Mouse (Mus musculus): ENCODE data around the gene Nap1l2. TPM values are rescaled to one million over a fixed set of nuclear protein-coding genes. Genes with fewer than 3 reads are reported as not detected.

Gene Nap1l2
- total RNA-seq (2014; fragmentation: Nextera tagmentation) (not detected in 2 replicates), total RNA-seq (2017) (not detected in 2 replicates)

GRCm38 (mm10) chrX:103186431-103186786, at the start of gene Nap1l2:
Gene Nap1l2, minus strand, starts transcription at chrX:103186640.
- ATAC-seq (replicated peaks; ENCODE audit: low FRiP score, low TSS enrichment, poor library complexity, severe bottlenecking): no peak

- no peak for ATAC-seq (replicated peaks; ENCODE audit: low FRiP score, low TSS enrichment, poor library complexity, severe bottlenecking)
Measured at GRCm38 (mm10) chrX:103215251-103215650, 28.8 kb upstream of the Nap1l2 start.

- ATAC-seq (replicated peaks; ENCODE audit: low FRiP score, low TSS enrichment, poor library complexity, severe bottlenecking): no peak
Measured at GRCm38 (mm10) chrX:103186829-103187228, 389 bp upstream of the Nap1l2 start.

- no peak for ATAC-seq (replicated peaks; ENCODE audit: low FRiP score, low TSS enrichment, poor library complexity, severe bottlenecking)
Measured at GRCm38 (mm10) chrX:103185781-103186430, 534 bp downstream of the Nap1l2 start.

- no peak for ATAC-seq (replicated peaks; ENCODE audit: low FRiP score, low TSS enrichment, poor library complexity, severe bottlenecking)
Measured at GRCm38 (mm10) chrX:103183536-103183935, 2.9 kb downstream of the Nap1l2 start.

GRCm38 (mm10) chrX:103179771-103180558, 6.5 kb downstream of the Nap1l2 start:
- no peak for ATAC-seq (replicated peaks; ENCODE audit: low FRiP score, low TSS enrichment, poor library complexity, severe bottlenecking)

- peak; percentile 84 for ATAC-seq (replicated peaks; ENCODE audit: low FRiP score, low TSS enrichment, poor library complexity, severe bottlenecking)
Measured at GRCm38 (mm10) chrX:103164948-103165605, 21.4 kb downstream of the Nap1l2 start.

GRCm38 (mm10) chrX:103156134-103156533, 30.3 kb downstream of the Nap1l2 start:
- ATAC-seq (replicated peaks; ENCODE audit: low FRiP score, low TSS enrichment, poor library complexity, severe bottlenecking): no peak

GRCm38 (mm10) chrX:103138549-103138948, 47.9 kb downstream of the Nap1l2 start:
- no peak for ATAC-seq (replicated peaks; ENCODE audit: low FRiP score, low TSS enrichment, poor library complexity, severe bottlenecking)

Other genes starting within 250 kb of the Nap1l2 start
- gene Cdx4, start 134.8 kb upstream of the Nap1l2 start, total RNA-seq (2014; fragmentation: Nextera tagmentation): not detected in 2 replicates
- not detected in 2 replicates for gene Cdx4, start 134.8 kb upstream of the Nap1l2 start, total RNA-seq (2017)
- gene Chic1, start 169.8 kb upstream of the Nap1l2 start, total RNA-seq (2014; fragmentation: Nextera tagmentation): 0.40 TPM in 1 of 2 replicates, not detected in the other
- 0.08 TPM in 1 of 2 replicates, not detected in the other for gene Chic1, start 169.8 kb upstream of the Nap1l2 start, total RNA-seq (2017)
- gene Tsx, start 227.8 kb upstream of the Nap1l2 start, total RNA-seq (2014; fragmentation: Nextera tagmentation): not detected in 2 replicates
- not detected in 2 replicates for gene Tsx, start 227.8 kb upstream of the Nap1l2 start, total RNA-seq (2017)
- 0.61 TPM in 1 of 2 replicates, not detected in the other for gene Gm26992, start 235.4 kb upstream of the Nap1l2 start, total RNA-seq (2014; fragmentation: Nextera tagmentation)
- gene Gm26992, start 235.4 kb upstream of the Nap1l2 start, total RNA-seq (2017): not detected in 2 replicates